Mouse (Mus musculus) limb, embryonic 11.5 days (tissue): ENCODE data around the gene Nt5dc1. TPM values are rescaled to one million over a fixed set of nuclear protein-coding genes. Genes with fewer than 3 reads are reported as not detected.
"Not testable (repeated sequence)": the region's sequence is repeated elsewhere in the genome, so short reads cannot be mapped to it uniquely, and the experiment has no call there.

ENCODE experiments used
- ATAC-seq: fragments of 200-750 bp; cut with Nextera tagmentation; 2 replicates; pipeline ENCODE4 v1.8.0; 2017; ENCODE audit warnings: low read depth; ENCODE audit not compliant: insufficient number of reproducible peaks, low FRiP score, low TSS enrichment
- DNase-seq: peaks from one replicate; pipeline ENCODE4 v3.0.0-alpha.2; 2015; ENCODE audit warnings: low spot score
- H3K27ac ChIP-seq: fragments of 300-500 bp; sonication (generic); replicated peaks from 2 replicates; pipeline ENCODE4 v1.5.1; 2014; ENCODE audit warnings: low read depth, mild to moderate bottlenecking, low read length
- H3K27me3 ChIP-seq: fragments of 300-500 bp; sonication (generic); 2 replicates; pipeline ENCODE4 v1.6.1; 2014; ENCODE audit warnings: mild to moderate bottlenecking, low read length, mixed read lengths; ENCODE audit not compliant: control insufficient read depth, insufficient read depth
- H3K36me3 ChIP-seq: fragments of 300-500 bp; sonication (generic); 2 replicates; pipeline ENCODE4 v1.6.1; 2014; ENCODE audit warnings: mild to moderate bottlenecking, low read length, moderate library complexity, mixed read lengths; ENCODE audit not compliant: control insufficient read depth, insufficient read depth
- H3K4me1 ChIP-seq: fragments of 300-500 bp; sonication (generic); 2 replicates; pipeline ENCODE4 v1.6.1; 2014; ENCODE audit warnings: low read length, mixed read lengths; ENCODE audit not compliant: control insufficient read depth, insufficient read depth
- H3K4me2 ChIP-seq: fragments of 300-500 bp; sonication (generic); 2 replicates; pipeline ENCODE4 v1.6.1; 2014; ENCODE audit warnings: low read depth, mild to moderate bottlenecking, moderate library complexity; ENCODE audit not compliant: severe bottlenecking
- H3K4me3 ChIP-seq: fragments of 300-500 bp; sonication (generic); 2 replicates; pipeline ENCODE4 v1.5.1; 2014; ENCODE audit warnings: low read depth, low read length
- H3K9ac ChIP-seq: fragments of 300-500 bp; sonication (generic); 2 replicates; pipeline ENCODE4 v1.6.1; 2014; ENCODE audit warnings: mild to moderate bottlenecking, low read length
- H3K9me3 ChIP-seq: fragments of 300-500 bp; sonication (generic); 2 replicates; pipeline ENCODE4 v1.6.1; 2016; ENCODE audit warnings: low read length; ENCODE audit not compliant: control insufficient read depth
- WGBS: fragments of 180-500 bp; shearing (Covaris S2); extraction: QIAGEN DNeasy Blood & Tissue Kit; methylation state at CpG from one replicate; pipeline ENCODE4 v1.1.7; 2014; 5-methylcytosine and 5-hydroxymethylcytosine counted together
- polyA plus RNA-seq: library from polyadenylated mRNA; unstranded; fragments of >200 nt; fragmentation: Nextera tagmentation; extraction: Ambion mirVana; gene quantifications from 2 replicates; pipeline ENCODE4 v1.2.1, GENCODE M21; 2014

The Nt5dc1 gene
- polyA plus RNA-seq, 1 experiment from 2014 or later: 7.7 TPM

GRCm38 (mm10) chr10:34281211-34281961 is 137.0 kb downstream of the Nt5dc1 start:
- ATAC-seq: peak; percentile 52
- Histone ChIP-seq H3K36me3 (no peaks in the 10 kb centered on the region), H3K4me1 (peaks cover 9% of the 10 kb centered on the region; the same call in 1 of the 2 replicates), H3K9ac (peak overlapping the region; percentile 57), H3K27me3 (no peaks in the 10 kb centered on the region), H3K4me2 (peak overlapping the region; percentile 57), H3K9me3 (no peaks in the 10 kb centered on the region), H3K27ac (no peak overlapping the region), H3K4me3 (peak overlapping the region; percentile 99)
- DNase-seq: no peak
- WGBS: 22% methylated on average over 14 of the region's 14 CpGs

DNA sequence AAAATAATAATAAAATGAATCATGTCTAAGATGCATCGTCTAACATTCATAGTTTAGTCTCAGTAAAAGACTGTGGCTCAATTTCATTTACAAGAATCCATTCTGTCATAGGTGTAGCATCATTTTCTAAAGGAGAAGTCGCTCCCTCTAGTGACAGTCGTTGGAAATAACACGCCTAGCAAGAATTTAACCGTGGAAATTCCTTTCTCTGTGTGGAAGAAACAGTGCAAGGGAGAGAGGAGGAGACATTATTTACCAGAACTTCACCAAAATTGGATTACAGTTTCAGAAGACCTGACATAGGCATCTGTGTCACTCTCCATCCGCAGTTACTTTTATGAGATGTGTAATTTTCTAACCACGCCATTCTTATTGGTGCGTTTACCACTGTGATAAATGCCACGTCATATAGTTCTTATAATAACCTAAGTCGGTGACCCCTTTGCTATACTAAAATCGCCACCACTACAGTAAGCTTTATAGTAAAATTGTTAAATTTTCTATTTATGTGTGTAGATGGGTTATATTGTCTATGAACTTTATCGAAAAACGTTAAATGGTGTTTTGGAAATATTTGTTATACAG is 137.7 kb downstream of the Nt5dc1 start:
- H3K27me3 ChIP-seq: no peaks in the 10 kb centered on the region
- no peaks in the 10 kb centered on the region for H3K36me3 ChIP-seq
- H3K4me1 ChIP-seq: peaks cover 9% of the 10 kb centered on the region; the same call in 1 of the 2 replicates
- no peak overlapping the region for H3K27ac ChIP-seq
- no peak overlapping the region for H3K4me3 ChIP-seq
- peak; percentile 57 for DNase-seq
- WGBS: 29% methylated on average over 13 of the region's 13 CpGs
- H3K9ac ChIP-seq: no peak overlapping the region
- no peak for ATAC-seq
- H3K4me2 ChIP-seq: no peak overlapping the region
- H3K9me3 ChIP-seq: no peaks in the 10 kb centered on the region

DNA sequence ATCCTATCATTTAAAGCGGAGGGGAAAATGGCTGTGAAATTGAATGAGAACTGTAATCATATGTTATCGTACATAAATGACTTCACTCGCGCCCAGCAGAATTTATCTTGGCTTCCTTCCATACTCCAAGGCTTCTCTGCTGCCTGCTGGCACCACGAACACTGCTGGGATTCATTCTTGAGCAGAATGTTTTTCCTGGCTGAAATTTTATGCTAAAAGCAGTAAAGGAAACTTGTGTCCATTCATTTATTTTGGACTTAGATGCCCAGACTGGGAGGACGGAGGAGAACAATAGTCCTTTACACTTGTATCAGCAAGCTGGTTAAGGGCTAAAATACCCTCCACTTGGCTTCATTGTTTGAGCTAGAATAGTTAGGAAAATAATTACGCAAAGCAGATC is 146.7 kb downstream of the Nt5dc1 start:
- no peak for DNase-seq
- Histone ChIP-seq H3K27me3 (no peaks in the 10 kb centered on the region), H3K27ac (no peak overlapping the region), H3K36me3 (no peaks in the 10 kb centered on the region), H3K4me3 (no peak overlapping the region), H3K9me3 (no peaks in the 10 kb centered on the region), H3K4me1 (no peaks in the 10 kb centered on the region), H3K4me2 (no peak overlapping the region), H3K9ac (no peak overlapping the region)
- 81% methylated on average over 7 of the region's 7 CpGs for WGBS
- ATAC-seq: no peak

- Histone ChIP-seq H3K27ac (no peak overlapping the region), H3K36me3 (no peaks in the 10 kb centered on the region), H3K9me3 (no peaks in the 10 kb centered on the region), H3K9ac (no peak overlapping the region), H3K4me2 (no peak overlapping the region), H3K4me3 (no peak overlapping the region), H3K4me1 (no peaks in the 10 kb centered on the region), H3K27me3 (no peaks in the 10 kb centered on the region)
- no peak for ATAC-seq
- no peak for DNase-seq
- WGBS: 74% methylated on average over 5 of the region's 5 CpGs
Measured at GRCm38 (mm10) chr10:34267312-34268070, 150.9 kb downstream of the Nt5dc1 start.

- no peaks in the 10 kb centered on the region for H3K9me3 ChIP-seq
- H3K9ac ChIP-seq: no peak overlapping the region
- H3K4me1 ChIP-seq: no peaks in the 10 kb centered on the region
- 91% methylated on average over 4 of the region's 4 CpGs for WGBS
- DNase-seq (no peak), ATAC-seq (no peak)
- H3K36me3 ChIP-seq: no peaks in the 10 kb centered on the region
- H3K4me2 ChIP-seq: no peak overlapping the region
- no peak overlapping the region for H3K4me3 ChIP-seq
- H3K27me3 ChIP-seq: no peaks in the 10 kb centered on the region
- no peak overlapping the region for H3K27ac ChIP-seq
Measured at GRCm38 (mm10) chr10:34265106-34265505, 153.2 kb downstream of the Nt5dc1 start.

DNA sequence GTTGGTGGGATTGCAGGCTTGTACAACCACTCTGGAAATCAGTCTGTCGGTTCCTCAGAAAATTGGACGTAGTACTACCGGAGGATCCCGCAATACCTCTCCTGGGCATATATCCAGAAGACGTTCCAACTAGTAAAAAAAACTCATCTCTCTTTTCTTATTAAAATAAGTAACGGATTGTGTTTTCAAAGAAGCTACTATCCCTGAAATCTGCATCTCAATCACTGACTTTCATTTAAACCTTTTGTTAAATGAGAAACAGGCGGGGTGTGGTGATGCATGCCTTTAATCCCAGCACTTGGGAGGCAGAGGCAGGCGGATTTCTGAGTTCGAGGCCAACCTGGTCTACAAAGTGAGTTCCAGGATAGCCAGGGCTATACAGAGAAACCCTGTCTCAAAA is 165.5 kb downstream of the Nt5dc1 start:
- not testable (repeated sequence) for H3K4me1 ChIP-seq

DNA sequence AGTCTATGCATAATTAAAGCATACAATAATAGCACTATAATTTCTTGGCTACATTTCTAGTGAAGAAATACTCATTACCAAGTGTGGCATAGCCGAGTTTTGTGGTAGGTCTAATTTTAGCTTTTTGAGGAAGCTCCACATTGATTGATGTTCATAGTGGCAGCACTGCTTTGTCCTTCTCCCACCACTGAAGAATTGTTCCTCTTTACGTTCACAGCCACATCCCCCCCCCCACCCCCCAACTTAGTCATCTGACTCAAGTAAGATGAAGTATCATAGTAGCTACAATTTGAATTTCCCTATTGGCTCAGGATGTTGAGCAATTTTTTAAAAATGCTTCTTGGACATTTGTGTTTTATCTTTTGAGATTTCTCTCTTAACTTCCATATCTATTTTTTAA is 168.8 kb downstream of the Nt5dc1 start:
- ATAC-seq (no peak), DNase-seq (no peak)
- 70% methylated on average over 2 of the region's 2 CpGs for WGBS
- Histone ChIP-seq H3K9ac (no peak overlapping the region), H3K4me3 (no peak overlapping the region), H3K27ac (no peak overlapping the region), H3K4me2 (no peak overlapping the region), H3K9me3 (no peaks in the 10 kb centered on the region), H3K4me1 (no peaks in the 10 kb centered on the region), H3K36me3 (no peaks in the 10 kb centered on the region), H3K27me3 (no peaks in the 10 kb centered on the region)

More for the DNA sequence above, 165.5 kb downstream of the Nt5dc1 start:
- not testable (repeated sequence) for H3K27ac ChIP-seq, H3K4me2 ChIP-seq, H3K4me3 ChIP-seq, DNase-seq, H3K36me3 ChIP-seq, H3K9ac ChIP-seq, ATAC-seq, H3K27me3 ChIP-seq, H3K9me3 ChIP-seq
- WGBS: 91% methylated on average over 9 of the region's 9 CpGs

GRCm38 (mm10) chr10:34247757-34248156 is 170.6 kb downstream of the Nt5dc1 start:
- H3K4me1 ChIP-seq: no peaks in the 10 kb centered on the region
- ATAC-seq (no peak), DNase-seq (no peak)
- 47% methylated on average over 3 of the region's 3 CpGs for WGBS
- no peaks in the 10 kb centered on the region for H3K9me3 ChIP-seq
- H3K27me3 ChIP-seq: no peaks in the 10 kb centered on the region
- no peak overlapping the region for H3K27ac ChIP-seq
- no peaks in the 10 kb centered on the region for H3K36me3 ChIP-seq
- no peak overlapping the region for H3K4me2 ChIP-seq
- H3K4me3 ChIP-seq: no peak overlapping the region
- H3K9ac ChIP-seq: no peak overlapping the region
